Mouse (Mus musculus) forebrain, embryonic 14.5 days (tissue): Measurements from ENCODE around the gene Zfp652. TPM values are rescaled to one million over a fixed set of nuclear protein-coding genes. Genes with fewer than 3 reads are reported as not detected.

ENCODE experiments used
- ATAC-seq: fragments of 200-750 bp; cut with Nextera tagmentation; 2 replicates; pipeline ENCODE4 v1.8.0; 2017; ENCODE audit warnings: mild to moderate bottlenecking, moderate library complexity
- DNase-seq: peaks from one replicate; pipeline ENCODE4 v3.0.0-alpha.2; 2015; ENCODE audit warnings: low spot score
- H3K27ac ChIP-seq: fragments of 300-500 bp; sonication (generic); 2 replicates; pipeline ENCODE4 v1.5.1; 2014; ENCODE audit warnings: low read depth, mild to moderate bottlenecking, control low read depth, low read length, moderate library complexity
- H3K27me3 ChIP-seq: fragments of 300-500 bp; sonication (generic); replicated peaks from 2 replicates; pipeline ENCODE4 v1.6.1; 2014; ENCODE audit warnings: low read length, control low read depth, mixed read lengths; ENCODE audit not compliant: control insufficient read depth, insufficient read depth
- H3K36me3 ChIP-seq: fragments of 300-500 bp; sonication (generic); 2 replicates; pipeline ENCODE4 v1.6.1; 2014; ENCODE audit warnings: low read length, control low read depth; ENCODE audit not compliant: control insufficient read depth, insufficient read depth
- H3K4me1 ChIP-seq: fragments of 300-500 bp; sonication (generic); 2 replicates; pipeline ENCODE4 v1.6.1; 2014; ENCODE audit warnings: antibody characterized with exemption, low read length, control low read depth; ENCODE audit not compliant: control insufficient read depth, insufficient read depth
- H3K4me2 ChIP-seq: fragments of 300-500 bp; sonication (generic); 2 replicates; pipeline ENCODE4 v1.6.1; 2014; ENCODE audit warnings: mild to moderate bottlenecking, control low read depth, low read length
- H3K4me3 ChIP-seq: fragments of 300-500 bp; sonication (generic); 2 replicates; pipeline ENCODE4 v1.5.1; 2014; ENCODE audit warnings: low read depth, low read length, control low read depth
- H3K9ac ChIP-seq: fragments of 300-500 bp; sonication (generic); 2 replicates; pipeline ENCODE4 v1.6.1; 2014; ENCODE audit warnings: mild to moderate bottlenecking, low read length, control low read depth, moderate library complexity
- H3K9me3 ChIP-seq: fragments of 300-500 bp; sonication (generic); replicated peaks from 2 replicates; pipeline ENCODE4 v1.6.1; 2016; ENCODE audit warnings: low read length, control low read depth, mixed read lengths; ENCODE audit not compliant: control insufficient read depth
- WGBS: fragments of 180-500 bp; shearing (Covaris S2); extraction: QIAGEN DNeasy Blood & Tissue Kit; methylation state at CpG from one replicate; pipeline ENCODE4 v1.1.7; 2014; 5-methylcytosine and 5-hydroxymethylcytosine counted together
- polyA plus RNA-seq: library from polyadenylated mRNA; unstranded; fragments of >200 nt; fragmentation: Nextera tagmentation; extraction: Ambion mirVana; gene quantifications from 2 replicates; pipeline ENCODE4 v1.2.1, GENCODE M21; 2014

Zfp652 gene
- polyA plus RNA-seq, 1 experiment from 2014 or later, result 11.7 TPM

GRCm38 (mm10) chr11:95780480-95780879, 68.0 kb downstream of the Zfp652 start:
- H3K9ac ChIP-seq, result no peak overlapping the region
- no peak for DNase-seq
- WGBS, result 93% methylated on average over 8 of the region's 8 CpGs
- no peaks in the 10 kb centered on the region for H3K9me3 ChIP-seq
- no peaks in the 10 kb centered on the region for H3K4me1 ChIP-seq
- 0 out of 2 replicates have a peak, but pooled peaks cover 3% of the 10 kb centered on the region for H3K36me3 ChIP-seq
- H3K27me3 ChIP-seq, result no peaks in the 10 kb centered on the region
- no peak for ATAC-seq
- no peak overlapping the region for H3K4me3 ChIP-seq
- no peak overlapping the region for H3K27ac ChIP-seq
- H3K4me2 ChIP-seq, result no peak overlapping the region

- Histone ChIP-seq H3K9ac (no peak overlapping the region), H3K27ac (no peak overlapping the region), H3K36me3 (0 out of 2 replicates have a peak, but pooled peaks cover 3% of the 10 kb centered on the region), H3K4me3 (no peak overlapping the region), H3K4me2 (no peak overlapping the region), H3K4me1 (no peaks in the 10 kb centered on the region), H3K9me3 (no peaks in the 10 kb centered on the region), H3K27me3 (no peaks in the 10 kb centered on the region)
- ATAC-seq (no peak), DNase-seq (no peak)
- WGBS, result 87% methylated on average over 11 of the region's 11 CpGs
Observed at GRCm38 (mm10) chr11:95781557-95781956, 69.1 kb downstream of the Zfp652 start.

DNA sequence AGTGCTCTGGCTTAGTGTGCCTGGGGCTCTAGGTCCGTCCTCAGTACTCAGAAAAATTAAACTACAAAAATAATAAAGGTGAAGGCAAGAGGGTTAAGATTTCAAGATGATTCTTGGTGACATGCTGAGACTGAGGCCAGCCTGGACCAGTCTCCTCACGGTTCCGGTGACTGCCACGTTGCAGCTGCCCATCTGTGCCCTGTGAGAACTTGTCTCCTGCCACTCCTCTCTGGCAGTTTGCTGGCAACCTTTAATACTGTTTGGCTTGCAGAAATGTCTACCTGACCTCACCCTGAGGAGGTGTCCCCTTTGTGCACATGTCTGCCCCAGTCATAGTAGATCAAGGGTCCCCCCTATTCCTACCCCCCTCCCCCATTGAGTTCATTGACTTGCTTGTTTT, 71.0 kb downstream of the Zfp652 start:
- 74% methylated on average over 4 of the region's 4 CpGs for WGBS
- no peaks in the 10 kb centered on the region for H3K27me3 ChIP-seq

GRCm38 (mm10) chr11:95783958-95784357, 71.5 kb downstream of the Zfp652 start:
- no peaks in the 10 kb centered on the region for H3K4me1 ChIP-seq
- H3K27ac ChIP-seq, result no peak overlapping the region
- H3K36me3 ChIP-seq, result no peaks in the 10 kb centered on the region
- 89% methylated on average over 9 of the region's 9 CpGs for WGBS
- no peaks in the 10 kb centered on the region for H3K9me3 ChIP-seq
- no peak overlapping the region for H3K4me2 ChIP-seq
- DNase-seq, result no peak
- H3K27me3 ChIP-seq, result no peaks in the 10 kb centered on the region
- ATAC-seq, result no peak
- H3K4me3 ChIP-seq, result no peak overlapping the region
- H3K9ac ChIP-seq, result no peak overlapping the region

More for the DNA sequence above, 71.0 kb downstream of the Zfp652 start:
- Histone ChIP-seq H3K27ac (no peak overlapping the region), H3K36me3 (no peaks in the 10 kb centered on the region), H3K4me1 (no peaks in the 10 kb centered on the region), H3K4me3 (no peak overlapping the region), H3K9me3 (no peaks in the 10 kb centered on the region), H3K4me2 (no peak overlapping the region), H3K9ac (no peak overlapping the region)
- ATAC-seq, result no peak
- no peak for DNase-seq

- no peak overlapping the region for H3K27ac ChIP-seq
- H3K9ac ChIP-seq, result no peak overlapping the region
- WGBS, result 90% methylated on average over 4 of the region's 4 CpGs
- no peaks in the 10 kb centered on the region for H3K36me3 ChIP-seq
- no peak overlapping the region for H3K4me2 ChIP-seq
- H3K4me1 ChIP-seq, result no peaks in the 10 kb centered on the region
- no peaks in the 10 kb centered on the region for H3K9me3 ChIP-seq
- H3K27me3 ChIP-seq, result no peaks in the 10 kb centered on the region
- DNase-seq (no peak), ATAC-seq (no peak)
- H3K4me3 ChIP-seq, result no peak overlapping the region
Observed at GRCm38 (mm10) chr11:95785675-95786074, 73.2 kb downstream of the Zfp652 start.

GRCm38 (mm10) chr11:95786511-95786910, 74.0 kb downstream of the Zfp652 start:
- no peak overlapping the region for H3K4me2 ChIP-seq
- no peak overlapping the region for H3K9ac ChIP-seq
- DNase-seq, result no peak
- 88% methylated on average over 6 of the region's 6 CpGs for WGBS
- H3K27me3 ChIP-seq, result no peaks in the 10 kb centered on the region
- no peaks in the 10 kb centered on the region for H3K4me1 ChIP-seq
- no peak overlapping the region for H3K27ac ChIP-seq
- no peaks in the 10 kb centered on the region for H3K36me3 ChIP-seq
- ATAC-seq, result no peak
- H3K4me3 ChIP-seq, result no peak overlapping the region
- no peaks in the 10 kb centered on the region for H3K9me3 ChIP-seq

- H3K9ac ChIP-seq, result no peak overlapping the region
- H3K4me3 ChIP-seq, result no peak overlapping the region
- no peak for DNase-seq
- no peaks in the 10 kb centered on the region for H3K36me3 ChIP-seq
- no peaks in the 10 kb centered on the region for H3K27me3 ChIP-seq
- 87% methylated on average over 8 of the region's 8 CpGs for WGBS
- H3K9me3 ChIP-seq, result no peaks in the 10 kb centered on the region
- H3K27ac ChIP-seq, result no peak overlapping the region
- ATAC-seq, result no peak
- H3K4me1 ChIP-seq, result no peaks in the 10 kb centered on the region
- no peak overlapping the region for H3K4me2 ChIP-seq
Observed at GRCm38 (mm10) chr11:95789451-95789891, 77.0 kb downstream of the Zfp652 start.

GRCm38 (mm10) chr11:95791787-95792186, 79.3 kb downstream of the Zfp652 start:
- Histone ChIP-seq H3K9me3 (no peaks in the 10 kb centered on the region), H3K9ac (no peak overlapping the region), H3K4me1 (peaks cover 4% of the 10 kb centered on the region; the same call in 1 of the 2 replicates), H3K27me3 (peaks cover 5% of the 10 kb centered on the region; the same call in 1 of the 2 replicates), H3K27ac (no peak overlapping the region), H3K4me3 (no peak overlapping the region), H3K36me3 (no peaks in the 10 kb centered on the region), H3K4me2 (no peak overlapping the region)
- ATAC-seq (no peak), DNase-seq (peak; percentile 57)
- 82% methylated on average over 13 of the region's 13 CpGs for WGBS

- no peak overlapping the region for H3K9ac ChIP-seq
- peaks cover 8% of the 10 kb centered on the region; the same call in 1 of the 2 replicates for H3K27me3 ChIP-seq
- H3K36me3 ChIP-seq, result no peaks in the 10 kb centered on the region
- peaks cover 4% of the 10 kb centered on the region; the same call in 1 of the 2 replicates for H3K4me1 ChIP-seq
- no peaks in the 10 kb centered on the region for H3K9me3 ChIP-seq
- no peak overlapping the region for H3K4me3 ChIP-seq
- DNase-seq (no peak), ATAC-seq (no peak)
- H3K4me2 ChIP-seq, result no peak overlapping the region
- no peak overlapping the region for H3K27ac ChIP-seq
- WGBS, result 91% methylated on average over 8 of the region's 8 CpGs
Observed at GRCm38 (mm10) chr11:95792950-95793509, 80.6 kb downstream of the Zfp652 start.
